Mouse (Mus musculus) spleen, postnatal 36 days (tissue): Measurements from ENCODE around the gene Alkbh4.
"Not testable (repeated sequence)": the region's sequence is repeated elsewhere in the genome, so short reads cannot be mapped to it uniquely, and the experiment has no call there.

ENCODE experiments used
- DNase-seq, 2 experiments: peaks; one replicate each; pipeline ENCODE4 v3.0.0; 2022; ENCODE audit warnings: low spot score in 2 of 2, mixed read lengths in 1 of 2

Alkbh4 gene

DNA sequence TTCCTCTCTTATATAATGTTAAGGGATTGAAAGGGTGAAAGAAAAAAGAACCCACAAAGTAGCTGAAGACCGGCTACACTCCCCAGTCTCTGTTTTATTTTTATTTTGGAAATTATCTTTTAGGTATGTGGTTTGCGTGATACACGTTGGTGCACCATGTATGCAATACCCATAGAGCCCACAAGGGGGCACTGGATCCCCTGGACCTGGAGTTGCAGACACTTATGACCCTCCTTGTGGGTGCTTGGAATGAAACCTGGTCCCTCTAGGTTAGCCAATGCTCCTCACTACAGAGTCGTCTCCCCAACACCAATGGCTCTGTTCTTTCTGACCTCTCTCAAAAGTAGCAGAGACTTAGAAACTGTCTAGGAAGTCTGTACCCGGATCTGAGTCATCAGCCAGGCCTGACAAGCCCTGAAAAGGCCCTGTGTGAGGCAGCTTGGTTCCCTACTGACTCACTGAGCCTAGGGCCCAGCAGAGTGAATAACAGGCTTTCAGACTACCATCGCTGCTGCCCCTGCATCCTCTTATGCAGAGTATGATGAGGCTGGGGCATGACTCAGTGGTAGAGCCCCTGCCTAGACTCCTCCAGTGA lies 7.3 kb downstream of the Alkbh4 start:
- no peak for DNase-seq

DNA sequence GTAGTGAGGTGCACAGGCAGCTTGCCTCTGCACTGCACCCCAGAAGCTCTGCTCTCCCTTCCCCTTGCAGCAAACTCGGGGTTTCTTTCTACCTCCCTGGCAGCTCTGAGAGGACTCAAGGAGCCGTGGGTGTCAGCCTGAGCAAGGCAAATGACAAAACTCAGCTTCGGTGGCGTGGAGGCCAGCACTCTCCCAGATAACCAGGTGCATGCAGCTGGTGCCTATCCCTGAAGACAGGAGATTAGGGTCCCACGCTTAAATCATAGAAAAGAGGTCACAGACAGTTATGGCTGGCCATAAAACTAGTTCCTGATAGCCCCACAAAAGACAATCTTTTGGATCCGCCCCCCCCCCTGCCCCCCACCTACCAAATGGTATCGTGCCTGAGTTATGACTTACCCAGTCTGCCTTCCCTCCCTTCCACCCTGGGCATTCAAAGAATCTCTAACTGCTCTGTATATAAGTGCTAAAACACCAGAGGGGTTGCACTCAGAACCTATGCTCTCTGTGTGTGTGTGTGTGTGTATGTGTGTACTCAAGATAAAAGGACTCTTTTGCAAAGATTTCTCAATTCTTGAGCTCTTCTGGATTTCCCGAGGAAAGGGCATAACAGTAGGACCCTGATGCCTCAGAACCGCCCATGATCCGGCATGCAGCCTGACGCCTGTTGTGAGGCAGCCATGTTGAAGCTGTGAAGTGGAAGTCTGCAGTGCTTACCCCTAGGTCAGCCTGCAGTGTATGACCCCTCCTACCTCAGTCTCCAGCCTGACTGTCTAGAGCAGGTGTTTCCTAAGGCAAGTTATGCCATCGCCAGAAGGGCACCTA lies 8.9 kb downstream of the Alkbh4 start:
- no peak for DNase-seq

DNA sequence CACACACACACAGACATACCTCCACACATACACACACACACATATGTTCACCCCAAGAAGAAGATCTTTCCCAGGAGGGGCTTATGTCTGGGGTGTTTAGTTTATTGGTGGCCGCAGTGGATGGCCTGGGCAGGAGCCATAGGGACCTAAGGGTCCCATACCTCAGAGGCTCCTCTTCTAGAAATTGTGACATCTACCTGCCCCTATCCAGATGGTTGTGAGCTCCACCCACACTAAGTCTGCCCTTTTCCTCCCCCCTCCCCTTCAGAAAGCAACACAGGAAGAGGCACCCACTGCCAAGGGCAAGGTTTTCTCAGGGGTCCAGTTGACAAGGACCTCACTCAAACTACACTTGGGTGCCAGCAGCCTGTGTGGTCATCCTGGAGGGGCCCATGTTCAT lies 11.0 kb downstream of the Alkbh4 start:
- DNase-seq: peak; percentile 75 to 80

DNA sequence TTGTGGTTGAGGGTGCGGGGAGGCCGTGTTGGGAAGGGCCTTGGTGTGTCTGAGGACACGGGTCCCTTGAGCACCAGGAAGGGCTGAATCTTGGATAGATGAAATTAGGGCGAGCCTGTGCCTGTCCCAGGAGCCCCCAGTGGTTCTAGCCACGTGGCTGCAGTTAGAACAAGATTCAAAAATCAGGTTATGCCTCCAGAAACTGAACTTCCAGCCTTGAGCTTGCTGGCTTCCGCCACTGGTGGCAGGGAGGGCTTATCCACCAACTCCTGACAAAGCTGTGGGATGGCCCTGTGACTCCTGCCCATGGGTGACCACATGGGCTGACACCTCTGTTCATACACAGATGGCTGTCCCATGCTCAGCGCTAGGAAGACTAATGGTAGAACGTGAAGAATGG lies 11.8 kb downstream of the Alkbh4 start:
- DNase-seq: no peak

DNA sequence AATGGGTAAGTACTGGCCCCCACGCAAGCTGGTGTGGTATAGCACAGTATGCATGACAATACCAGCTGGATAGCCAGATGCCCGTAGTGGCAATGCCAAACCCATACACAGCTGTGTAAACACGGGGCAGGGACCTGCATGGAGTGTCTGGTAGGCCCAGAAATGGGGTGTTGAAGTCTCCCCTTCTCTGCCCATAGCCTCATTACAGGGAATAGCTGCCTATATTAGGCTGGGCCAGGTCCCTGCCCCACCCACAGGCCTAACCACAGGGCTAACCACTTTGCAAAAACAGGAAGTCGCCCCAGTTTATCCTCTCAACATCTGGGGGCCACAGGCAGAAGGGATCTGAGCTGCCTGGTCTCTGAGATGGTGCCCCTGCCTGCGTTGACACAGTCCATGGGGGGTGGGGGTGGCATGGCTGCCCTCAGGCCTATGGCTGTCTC lies 13.2 kb downstream of the Alkbh4 start:
- DNase-seq: peak; percentile 62 to 63

DNA sequence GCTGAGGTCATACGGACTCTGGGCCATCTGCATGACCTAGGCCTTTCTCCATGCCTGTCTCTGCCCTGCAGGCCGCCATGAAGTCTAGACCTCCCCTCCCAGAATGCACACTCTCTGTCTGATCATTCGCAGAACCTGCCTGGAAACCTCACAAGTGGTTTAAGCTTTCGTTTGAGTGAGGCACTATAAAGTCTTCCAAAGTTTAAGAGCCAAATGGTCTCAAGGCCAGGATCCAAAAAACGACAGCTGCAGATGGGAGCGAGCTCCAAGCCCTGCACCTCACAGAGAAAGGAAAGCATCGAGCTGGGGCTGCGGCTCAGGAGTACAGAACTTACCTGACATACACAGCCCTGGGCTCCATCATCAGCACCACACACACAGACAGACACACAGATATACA lies 16.4 kb downstream of the Alkbh4 start:
- no peak for DNase-seq

DNA sequence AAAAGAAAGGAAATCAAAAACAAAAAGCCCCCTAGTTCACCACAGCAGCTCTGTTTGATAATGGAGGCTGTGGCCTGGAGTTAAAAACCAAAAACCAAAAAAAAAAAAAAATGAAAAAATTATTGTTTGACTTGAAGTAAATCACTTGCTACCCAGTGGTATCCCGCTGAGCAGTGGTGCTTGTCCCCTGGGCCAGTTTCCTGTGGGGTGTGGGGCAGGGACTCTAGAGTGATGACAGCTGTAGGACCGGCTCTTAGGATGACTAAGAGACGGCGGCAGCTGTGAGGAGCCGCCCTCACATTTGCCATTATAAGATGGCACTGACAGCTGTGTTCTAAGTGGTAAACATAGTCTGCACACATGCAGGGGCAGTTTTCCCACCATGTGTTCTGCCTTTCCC lies 19.5 kb downstream of the Alkbh4 start:
- no peak for DNase-seq

DNA sequence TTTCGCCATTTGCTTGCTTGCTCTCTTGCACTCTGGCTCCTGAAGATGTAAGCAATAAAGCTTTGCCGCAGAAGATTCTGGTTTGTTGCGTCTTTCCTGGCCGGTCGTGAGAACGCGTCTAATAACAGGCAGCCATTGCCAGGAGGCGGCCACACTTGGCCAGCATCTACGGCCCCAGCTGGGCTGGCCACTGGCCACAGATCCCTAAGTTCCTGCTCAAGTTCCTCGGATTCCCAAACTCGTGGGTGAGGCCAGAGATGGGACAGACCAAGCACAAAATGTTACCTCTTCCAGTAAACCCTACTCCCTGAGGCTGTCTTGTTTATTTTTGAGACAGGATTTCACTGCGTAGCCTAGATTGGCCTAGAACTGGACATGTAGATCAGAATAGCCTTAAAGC lies 24.1 kb downstream of the Alkbh4 start:
- DNase-seq: not testable (repeated sequence)

DNA sequence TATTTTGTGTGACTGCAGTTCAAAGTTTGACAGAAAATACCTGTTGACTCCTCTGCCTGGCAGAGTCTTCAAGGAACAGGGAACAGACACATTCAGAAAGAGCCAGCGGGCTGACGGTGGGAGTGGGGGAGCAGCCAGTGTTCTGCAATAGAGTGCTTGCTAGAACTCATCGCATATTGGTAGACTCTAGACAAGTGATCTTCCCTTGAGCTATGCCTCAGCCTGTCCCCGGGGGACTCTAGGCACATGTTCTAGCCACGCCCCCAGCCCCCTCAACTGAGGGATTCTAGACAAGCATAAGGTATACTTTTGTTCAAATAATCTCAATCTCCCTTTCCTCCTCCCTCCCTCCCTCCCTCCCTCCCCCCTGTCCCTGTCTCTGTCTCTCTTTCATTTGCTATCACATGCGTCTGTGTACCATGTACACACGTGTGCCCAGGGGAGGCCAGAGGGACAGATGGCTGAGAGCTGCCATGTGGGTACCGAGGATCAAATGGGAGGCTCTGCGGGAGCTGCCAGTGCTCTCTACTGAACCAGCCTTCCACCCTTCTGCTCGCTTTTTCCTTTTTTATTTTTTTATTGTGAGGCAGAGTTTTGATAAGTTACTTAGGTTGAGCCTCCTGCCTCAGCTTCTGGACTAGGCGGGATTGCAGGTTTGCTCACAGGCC lies 28.0 kb downstream of the Alkbh4 start:
- no peak for DNase-seq

DNA sequence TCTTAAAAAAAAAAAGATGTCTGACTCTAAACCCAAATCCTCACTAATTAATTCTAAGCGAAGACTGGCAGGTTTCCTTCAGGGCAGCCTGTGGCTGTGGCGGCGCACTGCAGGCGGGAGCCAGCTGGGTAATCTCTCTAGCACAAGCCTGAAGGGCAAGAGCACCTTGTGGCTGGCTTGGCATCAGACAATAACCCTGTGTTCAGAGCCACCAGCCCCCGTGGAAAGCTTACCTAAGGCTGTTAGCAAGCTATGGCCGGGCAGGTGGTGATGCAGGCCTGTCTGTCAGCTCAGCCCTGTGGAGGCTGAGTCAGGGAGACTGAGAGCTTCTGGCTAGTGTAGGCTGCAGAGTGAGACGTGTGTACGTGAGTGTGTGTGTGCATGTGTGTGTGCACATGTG lies 29.3 kb downstream of the Alkbh4 start:
- no peak for DNase-seq

DNA sequence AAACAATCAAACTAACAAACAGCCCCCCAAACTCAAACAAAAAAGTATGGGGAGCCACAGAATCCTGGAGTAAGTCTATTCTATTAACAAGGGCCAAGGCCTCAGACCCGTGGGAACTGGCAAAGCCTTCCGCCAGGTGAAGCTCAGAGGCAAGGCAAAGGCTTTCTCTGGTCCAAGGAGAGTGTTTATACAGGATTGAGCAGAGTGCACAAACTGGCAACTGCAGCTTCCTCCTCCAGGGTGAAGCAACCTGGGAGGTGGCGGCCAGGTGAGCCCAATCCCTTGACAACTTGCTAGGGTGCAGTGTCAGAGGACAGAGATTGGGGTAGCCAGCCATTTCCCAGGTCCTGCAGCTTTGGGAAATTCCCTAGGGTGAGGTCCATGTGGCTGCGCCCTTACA lies 31.4 kb downstream of the Alkbh4 start:
- DNase-seq: no peak

DNA sequence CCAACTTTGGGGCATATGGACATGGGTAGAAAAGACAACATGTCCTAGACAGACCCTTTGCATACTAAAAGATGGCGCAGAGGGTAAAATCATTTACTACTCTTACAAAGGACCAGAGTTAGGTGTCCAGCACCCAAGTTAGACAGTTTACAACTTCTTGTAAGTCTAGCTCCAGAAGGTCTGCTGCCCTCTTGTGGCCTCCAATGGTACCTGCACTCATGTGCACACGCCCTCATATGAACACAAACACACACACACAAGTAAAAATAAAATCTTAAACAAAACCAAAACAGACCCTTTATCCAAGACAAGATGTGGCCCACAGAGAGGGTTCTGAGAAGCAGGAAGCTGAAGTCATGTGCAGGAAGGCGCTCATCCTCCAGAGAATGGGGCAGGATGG lies 32.1 kb downstream of the Alkbh4 start:
- no peak for DNase-seq

DNA sequence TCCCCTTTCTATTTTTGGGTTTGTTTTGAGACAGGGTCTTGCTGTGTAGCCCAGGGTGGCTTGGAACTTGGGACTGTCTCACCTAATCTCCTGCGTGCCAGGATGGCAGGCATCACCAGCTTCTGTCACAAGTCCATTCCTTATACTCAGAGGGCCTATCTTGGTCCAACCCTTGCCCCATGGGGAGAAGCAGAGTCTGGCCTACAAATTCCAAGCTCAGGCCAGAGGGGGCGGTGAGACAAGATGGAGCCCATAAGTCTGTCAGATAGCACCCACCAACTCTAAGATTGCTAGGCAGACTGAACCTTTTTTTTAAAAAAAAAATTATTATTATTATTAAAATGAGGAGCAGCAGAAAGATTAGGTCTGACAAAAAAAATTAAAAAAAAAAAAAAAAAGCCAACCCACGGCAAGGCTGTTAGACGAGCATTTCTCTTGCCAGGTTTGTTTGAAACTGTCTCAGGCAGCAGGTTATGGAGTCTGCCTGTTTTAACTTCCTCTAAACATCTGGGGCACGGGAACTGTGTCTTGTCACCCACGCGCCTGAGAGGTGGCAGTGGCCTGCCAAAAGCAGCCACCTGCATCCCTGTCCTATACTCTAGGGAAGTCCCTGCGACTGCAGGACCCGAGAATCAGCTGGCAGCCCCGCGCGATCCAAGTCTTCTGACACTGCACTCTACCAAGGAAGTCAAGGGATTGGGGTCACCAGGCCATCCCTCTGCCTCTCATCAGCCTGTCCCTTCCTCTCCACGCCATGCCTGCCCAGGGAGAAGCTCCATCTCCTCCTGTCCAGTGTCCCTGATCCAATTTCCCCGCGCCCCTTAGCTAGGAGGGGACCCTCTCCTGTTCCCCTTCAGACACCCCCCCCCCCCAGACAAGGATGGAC lies 33.9 kb downstream of the Alkbh4 start:
- peak; percentile 78 to 79 for DNase-seq

DNA sequence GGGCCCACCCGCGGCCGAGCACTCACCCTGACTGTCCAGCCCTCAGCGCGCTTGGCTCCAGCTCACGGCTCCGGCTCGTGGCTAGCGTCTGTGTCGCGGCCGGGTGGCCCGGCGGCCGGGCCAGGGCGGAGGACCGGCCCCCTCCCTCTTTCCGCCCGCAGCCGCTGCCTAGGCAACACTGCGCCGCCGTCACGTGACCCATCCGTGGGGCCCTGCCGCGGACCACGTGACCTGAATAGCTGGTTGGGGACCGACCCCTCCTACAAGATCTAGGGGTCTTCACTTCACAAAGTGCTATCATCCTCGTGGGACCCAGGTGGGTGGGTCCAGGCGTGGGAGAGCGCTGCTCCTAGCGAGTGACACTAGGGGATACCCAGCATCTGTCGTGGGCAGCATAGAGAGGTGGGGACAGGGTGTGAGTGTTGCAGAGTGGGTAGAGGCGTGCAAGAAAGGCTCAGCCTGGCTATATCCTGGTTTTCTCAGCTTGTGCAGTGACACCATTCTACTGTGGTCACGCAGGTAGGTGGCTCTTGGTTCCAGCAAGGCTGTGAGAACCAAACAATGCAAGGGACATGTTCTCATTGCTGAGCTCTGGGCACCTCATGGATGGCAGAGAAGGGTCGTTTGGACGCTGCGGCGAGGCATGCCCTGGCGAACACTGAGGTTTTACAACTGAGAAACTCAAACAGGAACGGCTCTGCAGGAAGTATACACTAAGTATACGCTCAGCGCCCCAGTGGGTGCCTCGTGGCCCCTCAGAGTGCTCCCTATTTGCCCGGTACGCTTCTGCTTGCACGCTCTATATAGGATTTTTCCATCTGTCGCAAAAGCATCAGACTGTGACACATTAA lies 34.8 kb downstream of the Alkbh4 start, which contains the start of gene Orai2:
Gene Orai2, minus strand, starts transcription at position 202 of the 851 bp plus-strand sequence.
- DNase-seq: peak; percentile 88

DNA sequence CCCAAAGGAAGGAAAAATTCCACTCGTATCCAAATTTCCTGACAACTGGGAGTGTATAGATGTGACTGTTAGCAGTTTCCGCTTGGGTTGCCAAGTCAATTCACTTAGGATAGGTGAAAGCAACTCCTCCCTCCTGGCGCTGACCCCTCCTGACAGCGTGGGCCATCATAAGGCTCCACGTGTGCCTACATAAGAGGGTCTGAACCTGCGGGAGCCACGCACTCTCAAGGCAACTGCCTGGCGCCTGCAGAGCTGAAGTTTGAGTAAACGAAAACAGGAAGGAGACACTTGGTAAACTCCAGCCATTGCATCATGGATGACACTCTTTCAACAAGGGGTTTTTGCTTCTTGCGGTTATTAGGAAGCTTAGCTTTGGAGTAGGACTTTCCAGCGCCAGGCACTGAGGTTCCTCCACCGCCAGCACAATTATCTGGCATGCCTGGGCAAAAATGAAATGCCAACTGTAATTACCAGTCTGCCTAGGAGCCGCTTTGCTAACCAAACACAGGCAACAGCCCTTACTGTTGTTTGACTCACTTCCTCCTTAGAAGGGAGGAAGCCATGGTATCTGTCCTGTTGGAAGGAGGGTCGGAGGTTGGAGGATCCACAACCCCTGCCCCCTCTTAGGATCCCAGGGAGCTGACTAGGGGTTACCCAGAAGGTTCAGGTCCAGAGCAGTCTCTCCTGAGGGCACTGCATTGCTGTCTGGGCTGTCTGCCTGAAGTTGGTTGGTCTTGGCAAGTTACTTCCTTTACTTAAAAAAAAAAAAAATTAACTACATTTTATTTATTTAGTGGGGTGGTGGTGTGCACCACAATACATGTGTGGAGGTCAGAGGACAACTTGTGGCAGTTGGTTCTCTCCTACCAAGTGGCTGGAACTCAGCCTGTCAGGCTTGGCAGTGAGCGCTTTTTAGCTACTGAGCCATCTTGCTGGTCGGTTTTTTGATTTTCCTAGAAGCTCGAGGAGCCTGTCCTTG lies 35.7 kb downstream of the Alkbh4 start:
- DNase-seq: peak in 1 of 2 experiments; percentile 42

DNA sequence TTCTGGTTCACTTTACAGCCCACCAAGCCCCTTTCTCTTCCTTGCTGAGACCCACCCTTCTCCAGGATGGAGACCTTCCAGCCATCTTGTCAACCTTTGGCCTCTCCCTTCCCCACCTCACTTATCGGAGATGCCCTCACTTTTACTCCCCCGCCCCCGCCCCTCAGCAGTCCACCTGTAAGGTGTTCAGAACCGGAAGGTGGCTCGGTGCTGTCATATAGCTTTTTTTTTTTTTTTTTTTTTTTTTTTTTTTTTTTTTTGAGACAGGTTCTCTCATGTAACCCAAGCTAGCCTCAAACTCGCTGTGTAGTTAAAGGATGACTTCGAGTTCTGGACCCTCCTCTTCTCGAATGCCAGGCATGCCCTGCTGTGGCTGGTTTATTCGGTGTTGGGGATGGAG lies 37.0 kb downstream of the Alkbh4 start:
- no peak for DNase-seq

DNA sequence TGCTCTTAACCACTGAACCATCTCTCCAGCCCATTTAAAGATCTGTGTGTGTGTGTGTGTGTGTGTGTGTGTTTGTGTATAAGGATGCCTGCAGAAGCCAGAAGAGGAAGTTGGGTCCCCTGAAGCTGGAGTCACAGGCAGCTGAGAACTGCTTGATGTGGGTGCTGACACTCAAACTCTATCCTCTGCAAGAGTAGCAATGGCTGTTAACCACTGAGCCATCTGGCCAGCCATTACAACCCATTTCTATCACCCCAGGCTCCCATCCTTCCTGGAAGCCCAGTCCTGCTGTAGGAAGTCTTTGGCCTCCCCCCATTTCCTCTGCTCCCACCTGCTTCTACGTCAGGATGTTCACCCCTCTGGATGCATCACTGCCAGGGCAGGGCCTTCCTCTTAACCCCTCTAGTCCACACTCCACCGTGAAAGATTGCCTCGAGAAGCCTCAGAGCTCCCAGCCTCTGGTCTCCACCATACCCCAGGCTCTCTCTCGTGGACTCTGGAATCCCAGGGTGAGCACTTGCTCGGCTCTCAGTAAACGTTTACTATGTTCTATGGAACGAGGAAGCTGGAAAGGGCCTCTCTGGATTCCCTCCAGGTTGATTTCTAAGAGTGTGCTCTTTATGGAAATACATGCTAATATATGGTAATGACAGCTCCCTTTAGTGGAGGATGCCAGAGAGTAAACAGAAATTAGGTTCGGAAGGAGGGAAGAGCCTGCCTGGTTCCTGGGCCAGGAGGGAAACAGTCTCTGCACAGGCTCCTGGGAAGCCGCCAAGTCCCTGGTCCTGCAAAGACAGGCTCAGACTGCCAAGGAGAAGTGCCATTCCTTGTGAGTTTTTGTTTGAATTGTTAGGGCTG lies 37.9 kb downstream of the Alkbh4 start:
- peak; percentile 55 to 58 for DNase-seq

DNA sequence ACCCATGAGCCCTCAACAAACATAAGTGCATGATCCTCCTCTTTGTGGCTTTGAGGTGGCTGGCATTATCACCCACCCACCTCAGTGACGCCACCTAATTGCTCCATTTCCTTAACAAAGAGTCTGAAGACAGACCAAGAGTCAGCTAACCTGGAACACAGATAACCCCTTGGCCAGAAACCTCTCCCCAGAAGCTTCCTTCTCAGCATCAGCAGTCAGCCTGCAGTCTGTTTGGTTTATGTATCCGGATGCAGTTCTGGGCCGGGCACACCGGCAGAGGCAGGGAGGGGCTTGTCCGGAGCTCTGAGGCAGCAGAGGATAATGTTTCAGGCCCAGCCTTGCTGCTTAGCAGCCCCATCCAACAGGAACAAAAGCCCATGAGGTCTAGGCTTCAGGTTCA lies 43.6 kb downstream of the Alkbh4 start:
- DNase-seq: no peak

DNA sequence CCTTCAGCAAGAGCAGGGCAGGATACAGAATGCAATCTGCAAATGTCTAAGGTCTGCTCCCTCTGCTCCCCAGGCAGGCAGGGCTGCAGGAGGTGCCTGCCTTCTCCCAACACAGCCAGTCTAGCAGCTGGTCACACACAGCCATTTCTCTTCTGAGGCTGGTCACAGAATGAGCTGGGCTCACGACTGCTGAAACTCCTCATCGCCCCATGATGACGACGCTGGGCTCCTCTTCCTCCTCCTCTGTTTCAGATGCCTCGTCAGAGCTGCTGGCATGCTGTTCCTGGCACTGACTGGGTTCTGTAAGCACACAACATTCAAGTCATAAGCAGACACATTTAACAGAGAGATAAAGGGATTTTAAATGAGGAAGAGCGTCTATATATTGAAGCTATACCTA lies 45.3 kb downstream of the Alkbh4 start:
- no peak for DNase-seq
